Mouse (Mus musculus): Measurements from ENCODE around the gene Srd5a1. TPM values are rescaled to one million over a fixed set of nuclear protein-coding genes. Genes with fewer than 3 reads are reported as not detected.
"Not testable (repeated sequence)": the region's sequence is repeated elsewhere in the genome, so short reads cannot be mapped to it uniquely, and the experiment has no call there.

Srd5a1 gene
- polyA plus RNA-seq, 1 experiment from 2014 or later, result 3.9 TPM

DNA sequence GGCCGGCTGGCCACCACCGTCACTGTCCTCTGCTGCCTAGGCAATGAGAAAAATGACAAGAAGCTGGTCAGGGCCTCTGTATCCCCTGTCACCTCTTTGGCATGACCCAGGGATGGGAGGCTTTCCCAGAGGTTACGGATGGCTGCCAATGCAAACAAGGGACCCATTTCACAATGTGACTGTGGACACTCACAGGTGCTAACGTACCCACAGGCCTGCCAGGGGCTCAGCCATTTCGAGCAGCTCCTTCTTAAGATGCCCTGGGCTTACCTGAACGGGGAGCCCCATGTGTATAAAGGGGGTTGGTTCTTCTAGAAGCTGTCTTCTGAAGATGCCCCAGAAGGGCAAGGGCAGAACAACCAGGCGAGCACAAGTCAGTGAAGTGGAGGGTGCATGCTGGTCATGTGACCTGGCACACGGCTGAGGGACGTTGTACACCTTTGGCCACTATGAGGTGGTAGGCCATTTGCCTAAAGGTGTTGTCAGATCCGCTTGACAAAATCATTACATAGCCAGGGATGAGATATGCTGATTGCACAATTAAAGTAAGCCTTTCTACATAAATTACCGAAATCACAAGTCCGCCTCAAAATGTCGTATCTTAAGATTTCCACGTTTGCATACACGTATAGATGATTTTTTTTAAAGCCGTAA lies 33.9 kb downstream of the Srd5a1 start:
- Histone ChIP-seq H3K4me2 (ENCODE audit: low read depth, low read length) (no peak overlapping the region), H3K36me3 (ENCODE audit: control insufficient read depth, insufficient read depth) (no peaks in the 10 kb centered on the region), H3K27ac (ENCODE audit: low read length) (no peak overlapping the region), H3K4me3 (ENCODE audit: low read depth, low read length) (no peak overlapping the region), H3K27me3 (ENCODE audit: control insufficient read depth, insufficient read depth, low read depth, low read length) (no peaks in the 10 kb centered on the region), H3K9me3 (replicated peaks; ENCODE audit: control insufficient read depth, low read length) (no peaks in the 10 kb centered on the region), H3K4me1 (ENCODE audit: control insufficient read depth, low read depth, low read length) (no peaks in the 10 kb centered on the region), H3K9ac (ENCODE audit: low read depth, low read length) (no peak overlapping the region)
- WGBS (ENCODE audit: insufficient replicate concordance), result 74% methylated on average over 16 of the region's 16 CpGs
- ATAC-seq (ENCODE audit: low read depth), result no peak

DNA sequence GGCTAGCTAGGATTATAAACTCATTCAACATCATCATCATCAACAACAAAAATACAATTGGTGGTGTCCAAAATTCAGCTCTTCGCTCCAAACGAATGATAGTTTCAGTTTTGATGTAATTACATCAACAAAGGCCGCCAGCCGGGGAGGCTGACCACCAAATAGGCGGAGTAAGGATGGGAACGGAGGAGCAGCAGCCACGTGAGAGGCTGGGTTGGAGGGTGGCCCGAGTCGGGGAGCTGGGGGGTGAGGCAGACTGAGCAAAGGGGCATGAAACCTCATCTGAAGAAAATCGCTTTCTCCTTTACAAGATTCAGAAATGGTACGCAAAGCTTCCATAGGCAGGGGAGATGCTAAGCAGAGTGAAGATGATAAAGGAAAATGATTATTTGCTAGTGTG lies 34.6 kb downstream of the Srd5a1 start:
- H3K36me3 ChIP-seq (ENCODE audit: control insufficient read depth, insufficient read depth), result no peaks in the 10 kb centered on the region
- no peaks in the 10 kb centered on the region for H3K4me1 ChIP-seq (ENCODE audit: control insufficient read depth, low read depth, low read length)
- no peak for ATAC-seq (ENCODE audit: low read depth)
- H3K27me3 ChIP-seq (ENCODE audit: control insufficient read depth, insufficient read depth, low read depth, low read length), result no peaks in the 10 kb centered on the region
- no peaks in the 10 kb centered on the region for H3K9me3 ChIP-seq (replicated peaks; ENCODE audit: control insufficient read depth, low read length)
- no peak overlapping the region for H3K27ac ChIP-seq (ENCODE audit: low read length)
- WGBS (ENCODE audit: insufficient replicate concordance), result 61% methylated on average over 11 of the region's 11 CpGs
- no peak overlapping the region for H3K4me3 ChIP-seq (ENCODE audit: low read depth, low read length)
- H3K4me2 ChIP-seq (ENCODE audit: low read depth, low read length), result no peak overlapping the region
- H3K9ac ChIP-seq (ENCODE audit: low read depth, low read length), result no peak overlapping the region

DNA sequence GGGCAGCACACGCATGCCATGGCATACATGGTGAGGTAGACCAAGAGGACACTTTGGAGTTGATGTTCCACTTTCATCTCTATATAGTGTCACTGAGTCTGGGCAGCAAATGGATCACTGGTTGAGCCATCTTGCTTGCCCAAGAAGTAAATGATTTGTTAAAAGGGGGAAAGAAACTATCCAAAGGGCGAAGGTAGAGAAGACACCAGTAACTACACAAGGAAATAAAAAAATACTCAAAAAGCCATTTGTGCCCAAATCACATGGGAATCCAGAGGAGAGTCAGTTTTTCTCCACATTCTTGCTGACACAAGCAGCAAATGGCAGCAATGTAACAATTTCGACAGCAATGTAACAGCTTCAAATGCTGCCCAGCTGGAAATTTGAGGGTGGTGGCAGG lies 38.6 kb downstream of the Srd5a1 start:
- no peaks in the 10 kb centered on the region for H3K27me3 ChIP-seq (ENCODE audit: control insufficient read depth, insufficient read depth, low read depth, low read length)
- WGBS (ENCODE audit: insufficient replicate concordance), result 64% methylated on average over 3 of the region's 3 CpGs

DNA sequence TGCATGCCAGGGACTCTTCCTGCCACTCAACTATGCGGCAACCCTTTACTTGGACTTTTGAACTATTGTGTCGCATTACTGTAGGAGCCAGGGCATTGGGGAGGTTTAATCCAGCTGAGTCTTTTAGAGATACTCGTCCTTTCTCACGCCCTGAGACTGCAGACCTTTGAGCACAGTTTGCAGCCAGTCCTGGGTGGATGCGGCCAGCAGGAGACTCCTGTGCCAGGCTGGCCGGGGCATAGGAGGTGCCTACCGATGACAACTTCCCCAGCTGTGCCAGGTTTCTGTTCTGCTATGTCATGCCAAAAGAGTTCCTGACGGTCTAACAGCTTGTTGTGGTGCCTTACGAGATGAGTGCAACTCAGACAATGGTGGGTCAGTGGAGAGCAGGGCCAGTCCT lies 42.0 kb downstream of the Srd5a1 start:
- Histone ChIP-seq H3K27me3 (ENCODE audit: control insufficient read depth, insufficient read depth, low read depth, low read length) (no peaks in the 10 kb centered on the region), H3K4me1 (ENCODE audit: control insufficient read depth, low read depth, low read length) (no peaks in the 10 kb centered on the region), H3K27ac (ENCODE audit: low read length) (no peak overlapping the region), H3K4me3 (ENCODE audit: low read depth, low read length) (no peak overlapping the region), H3K9me3 (replicated peaks; ENCODE audit: control insufficient read depth, low read length) (no peaks in the 10 kb centered on the region), H3K36me3 (ENCODE audit: control insufficient read depth, insufficient read depth) (no peaks in the 10 kb centered on the region), H3K9ac (ENCODE audit: low read depth, low read length) (no peak overlapping the region), H3K4me2 (ENCODE audit: low read depth, low read length) (no peak overlapping the region)
- WGBS (ENCODE audit: insufficient replicate concordance), result 60% methylated on average over 9 of the region's 9 CpGs
- no peak for ATAC-seq (ENCODE audit: low read depth)

More for the DNA sequence above, 38.6 kb downstream of the Srd5a1 start:
- ATAC-seq (ENCODE audit: low read depth), result no peak
- H3K27ac ChIP-seq (ENCODE audit: low read length), result no peak overlapping the region
- no peaks in the 10 kb centered on the region for H3K4me1 ChIP-seq (ENCODE audit: control insufficient read depth, low read depth, low read length)
- no peak overlapping the region for H3K4me2 ChIP-seq (ENCODE audit: low read depth, low read length)
- H3K36me3 ChIP-seq (ENCODE audit: control insufficient read depth, insufficient read depth), result no peaks in the 10 kb centered on the region
- H3K9me3 ChIP-seq (replicated peaks; ENCODE audit: control insufficient read depth, low read length), result no peaks in the 10 kb centered on the region
- H3K4me3 ChIP-seq (ENCODE audit: low read depth, low read length), result no peak overlapping the region
- H3K9ac ChIP-seq (ENCODE audit: low read depth, low read length), result no peak overlapping the region

DNA sequence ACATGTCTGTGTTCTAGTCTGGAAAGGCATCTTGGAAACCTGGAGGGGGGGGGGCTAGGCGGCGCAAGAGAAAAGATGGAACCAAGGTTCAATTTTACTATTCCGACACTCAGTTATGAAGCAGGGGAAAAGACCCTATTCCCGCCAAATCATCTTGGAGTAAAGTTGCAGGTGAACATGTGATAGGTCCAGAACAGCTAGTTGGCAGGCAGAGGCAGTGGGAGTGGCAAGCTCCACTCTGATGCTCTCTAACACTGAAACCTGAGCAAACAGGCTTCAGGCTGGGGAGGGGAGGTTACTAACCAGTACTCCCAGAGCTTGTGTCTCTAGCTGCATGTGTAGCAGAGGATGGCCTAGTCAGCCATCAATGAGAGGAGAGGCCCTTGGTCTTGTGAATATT lies 45.8 kb downstream of the Srd5a1 start:
- not testable (repeated sequence) for H3K9me3 ChIP-seq (replicated peaks; ENCODE audit: control insufficient read depth, low read length); ATAC-seq (ENCODE audit: low read depth)
- 65% methylated on average over 4 of the region's 4 CpGs for WGBS (ENCODE audit: insufficient replicate concordance)

DNA sequence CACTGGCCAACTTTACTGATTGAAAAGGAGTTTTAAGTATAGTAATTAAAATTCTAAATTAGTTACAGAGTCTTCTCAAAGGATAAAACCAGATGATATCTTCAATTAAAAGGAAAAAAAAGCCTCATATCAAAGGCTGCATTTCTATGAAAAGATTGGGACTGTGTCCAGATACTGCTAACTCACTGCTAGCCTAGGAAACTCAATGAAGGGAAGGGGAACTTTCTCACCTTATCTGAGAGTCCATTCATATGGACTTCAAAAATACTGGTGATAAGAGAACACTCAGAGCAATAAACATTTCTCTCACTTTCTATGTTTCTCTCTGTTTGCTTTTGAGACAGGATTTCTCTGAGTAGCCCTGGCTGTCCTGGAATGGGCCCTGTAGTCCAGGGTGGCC lies 46.7 kb downstream of the Srd5a1 start:
- no peaks in the 10 kb centered on the region for H3K4me1 ChIP-seq (ENCODE audit: control insufficient read depth, low read depth, low read length)
- no peaks in the 10 kb centered on the region for H3K36me3 ChIP-seq (ENCODE audit: control insufficient read depth, insufficient read depth)
- ATAC-seq (ENCODE audit: low read depth), result no peak
- no peak overlapping the region for H3K27ac ChIP-seq (ENCODE audit: low read length)
- H3K4me2 ChIP-seq (ENCODE audit: low read depth, low read length), result no peak overlapping the region
- H3K9me3 ChIP-seq (replicated peaks; ENCODE audit: control insufficient read depth, low read length), result no peaks in the 10 kb centered on the region
- no peaks in the 10 kb centered on the region for H3K27me3 ChIP-seq (ENCODE audit: control insufficient read depth, insufficient read depth, low read depth, low read length)
- no peak overlapping the region for H3K4me3 ChIP-seq (ENCODE audit: low read depth, low read length)
- no peak overlapping the region for H3K9ac ChIP-seq (ENCODE audit: low read depth, low read length)

More for the DNA sequence above, 45.8 kb downstream of the Srd5a1 start:
- H3K27me3 ChIP-seq (ENCODE audit: control insufficient read depth, insufficient read depth, low read depth, low read length); H3K27ac ChIP-seq (ENCODE audit: low read length); H3K9ac ChIP-seq (ENCODE audit: low read depth, low read length); H3K4me1 ChIP-seq (ENCODE audit: control insufficient read depth, low read depth, low read length); H3K4me3 ChIP-seq (ENCODE audit: low read depth, low read length); H3K36me3 ChIP-seq (ENCODE audit: control insufficient read depth, insufficient read depth); H3K4me2 ChIP-seq (ENCODE audit: low read depth, low read length): not testable (repeated sequence)

DNA sequence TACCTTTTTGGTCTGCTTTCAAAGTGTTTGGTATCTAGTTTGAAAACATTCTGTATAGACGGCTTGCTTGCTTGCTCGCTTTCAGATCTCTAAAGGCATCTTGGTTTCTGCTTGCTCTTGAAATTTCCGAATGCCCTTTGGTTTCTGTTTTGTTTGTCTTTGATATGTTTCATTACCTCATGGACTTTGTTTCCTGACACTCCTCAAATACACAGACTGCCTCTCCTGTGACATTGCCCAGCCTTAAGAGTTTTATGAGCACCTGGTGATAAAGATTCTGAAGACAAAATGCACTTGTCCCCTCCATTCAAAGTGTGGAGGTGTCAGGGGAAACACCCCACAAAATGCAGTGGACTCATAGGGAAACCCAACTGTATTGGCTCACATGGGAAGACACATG lies 47.3 kb downstream of the Srd5a1 start:
- Histone ChIP-seq H3K36me3 (ENCODE audit: control insufficient read depth, insufficient read depth) (no peaks in the 10 kb centered on the region), H3K4me2 (ENCODE audit: low read depth, low read length) (no peak overlapping the region), H3K4me1 (ENCODE audit: control insufficient read depth, low read depth, low read length) (no peaks in the 10 kb centered on the region), H3K9ac (ENCODE audit: low read depth, low read length) (no peak overlapping the region), H3K9me3 (replicated peaks; ENCODE audit: control insufficient read depth, low read length) (no peaks in the 10 kb centered on the region), H3K27ac (ENCODE audit: low read length) (no peak overlapping the region), H3K27me3 (ENCODE audit: control insufficient read depth, insufficient read depth, low read depth, low read length) (no peaks in the 10 kb centered on the region), H3K4me3 (ENCODE audit: low read depth, low read length) (no peak overlapping the region)
- 44% methylated on average over 3 of the region's 3 CpGs for WGBS (ENCODE audit: insufficient replicate concordance)
- ATAC-seq (ENCODE audit: low read depth), result no peak

DNA sequence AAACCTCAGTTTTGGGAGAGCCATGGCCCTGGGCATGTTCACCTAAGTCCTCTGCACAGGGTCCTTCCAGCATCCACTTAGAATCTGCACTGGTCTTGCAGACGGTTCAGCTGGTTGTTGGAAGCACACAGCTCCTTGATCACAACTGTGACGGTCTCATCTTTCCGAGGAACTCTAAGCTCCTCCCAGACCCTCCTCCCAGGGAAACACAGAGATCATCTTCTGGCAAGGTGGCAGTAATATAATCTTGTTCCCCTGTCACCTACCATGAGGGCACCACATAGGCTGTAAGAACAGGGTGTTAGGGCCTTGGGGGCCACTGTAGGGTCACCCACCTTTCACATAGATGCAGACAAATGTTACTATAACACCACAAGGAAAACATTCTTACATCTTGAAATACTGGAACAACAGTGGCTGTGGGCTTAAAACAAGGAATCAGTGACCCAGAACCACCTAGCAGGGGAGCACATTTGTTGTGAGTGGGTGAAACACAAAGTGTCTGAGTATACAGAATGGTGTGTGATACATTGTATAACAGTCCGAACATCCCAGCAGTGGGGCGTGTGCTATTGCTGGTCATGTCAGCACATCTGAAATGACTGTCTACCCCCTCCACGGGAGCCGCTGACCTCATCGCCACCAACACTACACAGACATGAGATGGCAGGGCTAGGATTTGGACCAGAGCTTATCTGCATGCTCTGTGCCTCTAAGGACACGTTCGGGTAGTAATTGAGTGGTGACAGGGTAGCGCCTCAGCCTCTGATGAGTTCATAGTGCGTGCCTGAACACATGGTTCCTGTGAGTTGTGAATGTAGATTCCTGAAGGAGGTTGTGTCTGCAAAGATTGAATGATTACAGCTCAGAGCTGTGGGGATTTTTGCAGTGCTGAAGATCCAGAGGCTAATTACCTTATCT lies 48.3 kb downstream of the Srd5a1 start:
- H3K27ac ChIP-seq (ENCODE audit: low read length), result no peak overlapping the region
- ATAC-seq (ENCODE audit: low read depth), result no peak

DNA sequence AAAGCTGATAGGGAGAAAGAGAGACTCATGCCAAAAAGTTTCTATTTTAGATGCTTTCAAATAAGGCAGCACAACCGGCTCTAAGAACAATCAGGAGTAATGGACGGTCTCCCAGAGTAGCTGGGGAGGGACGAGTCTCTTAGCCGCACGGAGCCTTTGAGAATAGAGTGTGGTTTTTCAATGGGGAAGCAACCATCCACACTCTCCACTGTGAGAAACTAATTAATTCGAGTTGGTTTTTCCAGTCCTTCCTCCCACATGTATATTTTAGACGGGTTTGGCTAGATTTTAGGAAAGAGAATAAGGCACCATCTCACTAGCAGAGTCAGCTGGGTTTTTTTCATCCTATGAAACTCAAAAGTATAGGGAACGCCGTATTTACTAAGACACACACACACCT lies 49.2 kb downstream of the Srd5a1 start:
- Histone ChIP-seq H3K27me3 (ENCODE audit: control insufficient read depth, insufficient read depth, low read depth, low read length) (no peaks in the 10 kb centered on the region), H3K9me3 (replicated peaks; ENCODE audit: control insufficient read depth, low read length) (no peaks in the 10 kb centered on the region), H3K4me1 (ENCODE audit: control insufficient read depth, low read depth, low read length) (no peaks in the 10 kb centered on the region), H3K4me3 (ENCODE audit: low read depth, low read length) (no peak overlapping the region), H3K36me3 (ENCODE audit: control insufficient read depth, insufficient read depth) (no peaks in the 10 kb centered on the region), H3K9ac (ENCODE audit: low read depth, low read length) (no peak overlapping the region), H3K27ac (ENCODE audit: low read length) (no peak overlapping the region), H3K4me2 (ENCODE audit: low read depth, low read length) (no peak overlapping the region)
- WGBS (ENCODE audit: insufficient replicate concordance), result 67% methylated on average over 9 of the region's 9 CpGs
- no peak for ATAC-seq (ENCODE audit: low read depth)

More for the DNA sequence above, 48.3 kb downstream of the Srd5a1 start:
- 56% methylated on average over 12 of the region's 12 CpGs for WGBS (ENCODE audit: insufficient replicate concordance)
- Histone ChIP-seq H3K4me2 (ENCODE audit: low read depth, low read length) (no peak overlapping the region), H3K9me3 (replicated peaks; ENCODE audit: control insufficient read depth, low read length) (no peaks in the 10 kb centered on the region), H3K4me1 (ENCODE audit: control insufficient read depth, low read depth, low read length) (no peaks in the 10 kb centered on the region), H3K4me3 (ENCODE audit: low read depth, low read length) (no peak overlapping the region), H3K36me3 (ENCODE audit: control insufficient read depth, insufficient read depth) (no peaks in the 10 kb centered on the region), H3K9ac (ENCODE audit: low read depth, low read length) (no peak overlapping the region), H3K27me3 (ENCODE audit: control insufficient read depth, insufficient read depth, low read depth, low read length) (no peaks in the 10 kb centered on the region)
